Mouse (Mus musculus) lung, adult 2 months (tissue): ENCODE measurements at regions not wholly inside any gene's neighbourhood (a gene's known extent, or its start where the extent isn't known, plus 50 kb on each side); places are given as distances from the start of the nearest gene placed in this dataset.

Experiments
- CTCF ChIP-seq: fragments of 200-500 bp; IDR thresholded peaks from 2 replicates; pipeline ENCODE4 v1.5.1; 2011; ENCODE audit warnings: mild to moderate bottlenecking, low read length, control low read depth; ENCODE audit not compliant: insufficient read depth
- POLR2A ChIP-seq: fragments of 200-500 bp; IDR thresholded peaks from 2 replicates; pipeline ENCODE4 v1.6.1; 2011; ENCODE audit warnings: low read depth, mild to moderate bottlenecking, control low read depth, low read length, borderline replicate concordance; ENCODE audit errors: extremely low read depth

DNA sequence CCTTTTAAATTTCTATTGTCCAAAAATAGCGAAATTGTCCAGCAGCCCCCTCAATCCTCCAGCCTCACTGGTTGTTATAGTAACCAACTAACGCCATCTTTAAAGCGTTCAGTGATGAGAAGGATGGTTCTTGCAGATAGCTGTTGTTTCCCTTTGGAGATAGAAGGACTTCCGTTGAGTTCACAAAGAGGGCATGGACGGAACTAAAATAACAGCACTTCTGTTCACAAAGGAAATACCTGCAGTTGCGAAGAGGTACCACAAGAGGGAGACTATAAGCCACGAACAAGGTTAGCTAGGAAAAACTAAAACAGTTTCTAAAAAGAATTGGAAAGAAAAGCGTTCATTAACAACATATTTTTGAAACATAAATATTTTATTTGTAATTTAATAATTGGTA is 338.1 kb downstream of the Rapgef2 start:
- no peak for TF ChIP-seq CTCF
- no peak for TF ChIP-seq POLR2A
